Mouse (Mus musculus) midbrain, embryonic 14.5 days (tissue): ENCODE data around the gene Gnai2. TPM values are rescaled to one million over a fixed set of nuclear protein-coding genes. Genes with fewer than 3 reads are reported as not detected.

Source experiments
- ATAC-seq: fragments of 200-750 bp; cut with Nextera tagmentation; 2 replicates; pipeline ENCODE4 v1.8.0; 2017; ENCODE audit warnings: moderate number of reproducible peaks, moderate library complexity; ENCODE audit not compliant: low FRiP score, low TSS enrichment
- DNase-seq: peaks from one replicate; pipeline ENCODE4 v3.0.0-alpha.2; 2015
- H3K27ac ChIP-seq: fragments of 300-500 bp; sonication (generic); replicated peaks from 2 replicates; pipeline ENCODE4 v1.5.1; 2014; ENCODE audit warnings: mild to moderate bottlenecking, low read depth, low read length, moderate library complexity
- H3K27me3 ChIP-seq: fragments of 300-500 bp; sonication (generic); 2 replicates; pipeline ENCODE4 v1.6.1; 2014; ENCODE audit warnings: low read length, control low read depth, mixed read lengths; ENCODE audit not compliant: control insufficient read depth, insufficient read depth
- H3K36me3 ChIP-seq: fragments of 300-500 bp; sonication (generic); 2 replicates; pipeline ENCODE4 v1.6.1; 2014; ENCODE audit warnings: low read length, control low read depth; ENCODE audit not compliant: control insufficient read depth, insufficient read depth
- H3K4me1 ChIP-seq: fragments of 300-500 bp; sonication (generic); 2 replicates; pipeline ENCODE4 v1.6.1; 2014; ENCODE audit warnings: mild to moderate bottlenecking, antibody characterized with exemption, low read length, control low read depth; ENCODE audit not compliant: control insufficient read depth, insufficient read depth
- H3K4me2 ChIP-seq: fragments of 300-500 bp; sonication (generic); 2 replicates; pipeline ENCODE4 v1.6.1; 2014; ENCODE audit warnings: mild to moderate bottlenecking, low read length, moderate library complexity
- H3K4me3 ChIP-seq: fragments of 300-500 bp; sonication (generic); replicated peaks from 2 replicates; pipeline ENCODE4 v1.5.1; 2014; ENCODE audit warnings: low read depth, low read length
- H3K9ac ChIP-seq: fragments of 300-500 bp; sonication (generic); replicated peaks from 2 replicates; pipeline ENCODE4 v1.6.1; 2014; ENCODE audit warnings: mild to moderate bottlenecking, low read length, moderate library complexity
- H3K9me3 ChIP-seq: fragments of 300-500 bp; sonication (generic); 2 replicates; pipeline ENCODE4 v1.6.1; 2016; ENCODE audit warnings: low read length, control low read depth, mixed read lengths; ENCODE audit not compliant: control insufficient read depth
- WGBS: fragments of 180-500 bp; shearing (Covaris S2); extraction: QIAGEN DNeasy Blood & Tissue Kit; methylation state at CpG from one replicate; pipeline ENCODE4 v1.1.7; 2014; 5-methylcytosine and 5-hydroxymethylcytosine counted together
- polyA plus RNA-seq: library from polyadenylated mRNA; unstranded; fragments of >200 nt; fragmentation: Nextera tagmentation; extraction: Ambion mirVana; gene quantifications from 2 replicates; pipeline ENCODE4 v1.2.1, GENCODE M21; 2014

Gene Gnai2
- polyA plus RNA-seq, 1 experiment from 2014 or later = 326 TPM

DNA sequence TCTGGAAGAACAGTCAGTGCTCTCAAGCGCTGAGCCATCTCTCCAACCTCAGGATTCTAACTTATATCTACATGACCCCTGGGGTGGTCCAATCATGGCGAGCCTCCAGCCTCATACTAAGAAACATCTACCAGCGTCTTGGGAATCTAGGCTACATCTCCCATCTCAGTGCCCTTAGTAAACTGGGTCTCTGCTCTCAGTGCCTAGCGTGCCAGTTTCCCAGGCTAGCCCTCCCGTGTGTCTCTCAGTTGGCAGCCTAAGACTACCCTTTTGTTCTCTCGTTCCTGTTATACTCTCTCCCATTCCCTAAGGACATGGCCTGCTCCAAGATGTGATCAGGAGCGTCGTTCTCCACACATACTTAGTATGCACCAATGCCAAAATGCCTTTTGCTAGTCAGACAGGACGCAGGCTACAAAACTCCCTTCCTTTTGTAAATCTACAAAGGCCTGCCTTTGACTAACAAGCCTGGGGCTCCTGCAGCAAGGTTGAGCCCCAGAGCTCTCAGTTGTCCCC lies 3.8 kb downstream of the Gnai2 start:
- no peak for DNase-seq
- WGBS = 17% methylated on average over 9 of the region's 9 CpGs
- no peak for ATAC-seq
- Histone ChIP-seq H3K4me3 (peak overlapping the region; percentile 80; the same call in 1 of the 2 replicates), H3K27me3 (no peaks in the 10 kb centered on the region), H3K36me3 (0 out of 2 replicates have a peak, but pooled peaks cover 3% of the 10 kb centered on the region), H3K4me1 (peaks cover 77% of the 10 kb centered on the region), H3K9me3 (no peaks in the 10 kb centered on the region), H3K4me2 (peak overlapping the region; percentile 85), H3K27ac (peak overlapping the region; percentile 99), H3K9ac (peak overlapping the region; percentile 84)

DNA sequence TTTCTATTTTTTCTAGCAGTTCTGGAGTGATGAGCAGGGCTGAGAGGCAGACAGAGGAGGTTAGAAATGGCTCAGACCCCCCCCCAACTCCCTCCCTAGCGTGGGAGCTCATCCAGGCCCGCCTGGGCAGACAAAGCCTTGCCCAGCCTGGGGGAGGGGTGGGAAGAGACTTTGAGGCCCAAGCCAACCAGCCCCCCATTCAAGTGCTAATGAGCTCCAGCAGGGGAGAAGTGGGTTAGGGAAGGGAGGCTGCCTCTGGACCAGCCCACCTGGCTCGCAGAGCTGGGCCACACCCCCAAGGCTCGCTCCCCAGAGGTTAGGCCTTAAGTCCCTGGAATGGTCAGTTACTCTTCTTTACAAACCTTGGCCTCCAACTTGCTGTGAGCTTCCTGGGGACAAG lies 4.6 kb downstream of the Gnai2 start:
- Histone ChIP-seq H3K9ac (peak overlapping the region; percentile 51), H3K36me3 (peaks cover 3% of the 10 kb centered on the region), H3K4me2 (peak overlapping the region; percentile 85), H3K9me3 (no peaks in the 10 kb centered on the region), H3K4me1 (peaks cover 76% of the 10 kb centered on the region), H3K27ac (peak overlapping the region; percentile 99), H3K4me3 (peak overlapping the region; percentile 17; the same call in 1 of the 2 replicates), H3K27me3 (no peaks in the 10 kb centered on the region)
- ATAC-seq = peak; percentile 37
- 0% methylated on average over 4 of the region's 4 CpGs for WGBS
- DNase-seq = peak; percentile 87

DNA sequence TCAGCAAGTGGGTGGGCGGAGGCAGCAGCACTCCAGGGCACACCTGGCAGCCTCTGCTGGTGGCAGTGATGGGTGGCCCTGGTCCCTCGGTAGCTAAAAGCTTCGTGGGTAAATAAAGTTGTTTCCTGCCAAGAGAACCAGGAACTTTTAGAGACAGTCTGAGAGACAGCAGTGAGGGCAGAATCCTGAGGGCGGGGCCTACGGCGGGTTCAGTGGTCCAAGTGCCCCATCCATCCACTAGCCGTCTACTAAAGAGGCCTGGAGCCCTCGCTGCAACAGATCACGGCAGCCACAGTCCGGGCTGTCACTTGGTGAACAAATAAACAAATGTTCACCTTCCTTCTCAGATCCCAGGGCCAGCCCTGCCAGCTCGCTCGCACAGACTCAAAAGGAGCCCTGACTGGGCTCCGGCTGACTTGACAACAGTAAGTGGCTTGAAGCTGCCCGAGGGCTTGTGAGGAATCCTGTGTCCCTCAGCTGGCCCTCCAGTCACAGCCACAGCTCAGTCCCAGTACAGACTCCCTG lies 5.2 kb downstream of the Gnai2 start:
- ATAC-seq = peak; percentile 24; the same call in 1 of the 2 replicates
- WGBS = 3% methylated on average over 14 of the region's 14 CpGs
- H3K36me3 ChIP-seq = peaks cover 9% of the 10 kb centered on the region

DNA sequence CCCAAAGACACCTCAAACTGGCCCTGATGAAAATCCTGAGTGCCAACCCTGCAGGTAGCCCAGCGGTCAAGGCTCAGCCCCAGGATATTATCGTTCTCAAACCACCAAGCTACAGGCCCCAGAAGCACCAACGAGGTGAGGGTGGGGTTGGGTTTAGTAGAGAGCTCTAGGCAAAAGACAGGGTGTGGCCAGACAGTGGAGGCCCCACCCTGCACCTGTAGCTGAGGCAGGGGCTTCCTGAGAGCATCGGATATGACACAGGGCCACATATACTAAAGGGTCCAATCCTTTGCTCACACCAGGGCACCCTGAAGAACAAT lies 5.8 kb downstream of the Gnai2 start:
- WGBS = 15% methylated on average over 4 of the region's 4 CpGs
- no peak for DNase-seq
- Histone ChIP-seq H3K4me1 (peaks cover 83% of the 10 kb centered on the region), H3K9me3 (no peaks in the 10 kb centered on the region), H3K4me2 (peak overlapping the region; percentile 85), H3K9ac (peak overlapping the region; percentile 51; the same call in 1 of the 2 replicates), H3K27ac (peak overlapping the region; percentile 99), H3K4me3 (0 out of 2 replicates have a peak overlapping the region, but pooled peaks have one; percentile 8), H3K36me3 (peaks cover 11% of the 10 kb centered on the region), H3K27me3 (no peaks in the 10 kb centered on the region)
- no peak for ATAC-seq

More for the DNA sequence above, 5.2 kb downstream of the Gnai2 start:
- Histone ChIP-seq H3K4me1 (peaks cover 82% of the 10 kb centered on the region), H3K9ac (peak overlapping the region; percentile 51), H3K27ac (peak overlapping the region; percentile 99), H3K9me3 (no peaks in the 10 kb centered on the region), H3K4me3 (peak overlapping the region; percentile 17), H3K27me3 (no peaks in the 10 kb centered on the region), H3K4me2 (peak overlapping the region; percentile 85)
- DNase-seq = peak; percentile 70

DNA sequence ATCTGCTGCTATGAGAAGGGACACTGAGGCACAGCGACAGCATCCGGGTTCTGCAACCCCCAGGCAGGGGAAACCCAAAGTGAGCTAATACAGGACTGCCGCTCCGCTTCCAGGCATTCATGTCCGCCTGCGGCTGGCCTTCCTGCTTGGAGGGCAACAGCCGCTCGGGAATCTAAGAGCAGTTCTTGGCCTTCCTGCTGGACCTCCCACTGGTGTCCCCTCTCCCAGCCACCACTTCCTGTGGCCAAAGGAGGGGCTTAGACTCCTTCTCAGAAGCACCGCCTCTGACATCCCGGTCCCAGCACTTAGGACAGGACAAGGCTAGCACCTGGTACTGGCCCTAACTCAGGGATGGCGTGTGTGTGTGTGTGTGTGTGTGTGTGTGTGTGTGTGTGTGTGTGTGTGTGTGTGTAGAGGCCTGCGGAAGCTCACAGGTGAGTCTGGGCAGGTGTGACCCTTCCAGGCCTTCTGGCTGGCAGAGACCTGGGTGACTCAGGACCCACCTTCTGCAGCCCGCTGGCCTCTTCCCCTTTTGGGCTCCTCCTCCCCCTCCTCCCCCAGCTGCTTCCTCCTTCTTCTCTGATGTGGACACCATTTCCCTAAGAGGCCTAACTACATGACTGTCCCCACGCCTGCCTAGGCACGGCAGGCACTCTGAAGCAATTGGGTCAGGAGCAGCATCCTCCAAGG lies 6.3 kb downstream of the Gnai2 start:
- 0 out of 2 replicates have a peak overlapping the region, but pooled peaks have one; percentile 8 for H3K4me3 ChIP-seq
- no peaks in the 10 kb centered on the region for H3K9me3 ChIP-seq
- H3K27ac ChIP-seq = peak overlapping the region; percentile 99
- H3K36me3 ChIP-seq = peaks cover 11% of the 10 kb centered on the region
- WGBS = 28% methylated on average over 15 of the region's 15 CpGs
- peak overlapping the region; percentile 85 for H3K4me2 ChIP-seq
- peak overlapping the region; percentile 56; the same call in 1 of the 2 replicates for H3K9ac ChIP-seq
- ATAC-seq = no peak
- H3K4me1 ChIP-seq = peaks cover 82% of the 10 kb centered on the region
- no peaks in the 10 kb centered on the region for H3K27me3 ChIP-seq
- no peak for DNase-seq

DNA sequence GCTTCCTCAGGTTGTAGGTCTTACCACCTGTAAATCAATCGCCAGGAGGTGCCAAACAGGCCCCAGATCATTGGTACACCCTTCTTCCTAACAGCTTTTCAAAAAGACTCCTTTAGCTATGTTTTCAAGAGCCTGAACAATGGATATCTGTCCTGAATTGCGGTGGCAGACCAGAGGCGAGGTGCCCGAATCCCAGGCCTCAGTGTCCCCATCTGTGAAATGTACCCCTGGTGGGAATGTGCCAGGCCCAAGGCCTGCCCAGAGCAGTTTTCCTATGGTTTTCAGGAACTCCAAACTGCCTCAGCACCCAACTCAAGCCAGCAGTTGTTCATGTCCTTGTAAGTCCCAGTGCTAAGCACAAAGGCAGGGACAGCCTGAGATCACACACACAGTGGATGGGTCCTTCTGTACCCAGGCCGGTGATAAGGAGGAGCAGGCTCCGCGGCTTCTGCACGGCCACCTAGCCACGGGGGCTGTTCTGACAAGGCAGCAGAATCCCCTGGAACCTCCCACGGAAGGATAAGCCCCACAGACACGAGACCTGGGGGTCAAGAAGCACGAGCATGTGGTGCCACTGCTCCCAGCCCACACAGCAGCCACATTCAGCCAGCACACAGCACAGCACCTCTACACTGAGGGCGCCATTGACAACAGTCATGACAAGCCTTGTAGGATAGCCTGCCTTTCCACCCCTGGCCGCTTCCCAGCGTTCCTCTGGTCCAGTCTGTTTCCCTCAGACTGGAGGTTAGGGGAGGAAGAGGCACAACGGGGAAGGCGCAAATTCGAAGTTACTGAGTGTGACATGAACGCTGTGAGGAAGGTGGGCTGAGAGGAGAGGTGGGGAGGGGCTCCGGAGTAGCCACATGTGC lies 7.5 kb downstream of the Gnai2 start:
- Histone ChIP-seq H3K4me2 (peak overlapping the region; percentile 85), H3K9ac (peak overlapping the region; percentile 56), H3K27me3 (no peaks in the 10 kb centered on the region), H3K4me3 (no peak overlapping the region), H3K9me3 (no peaks in the 10 kb centered on the region), H3K4me1 (peaks cover 74% of the 10 kb centered on the region), H3K27ac (peak overlapping the region; percentile 99), H3K36me3 (peaks cover 14% of the 10 kb centered on the region)
- no peak for DNase-seq
- 9% methylated on average over 20 of the region's 20 CpGs for WGBS
- ATAC-seq = no peak

DNA sequence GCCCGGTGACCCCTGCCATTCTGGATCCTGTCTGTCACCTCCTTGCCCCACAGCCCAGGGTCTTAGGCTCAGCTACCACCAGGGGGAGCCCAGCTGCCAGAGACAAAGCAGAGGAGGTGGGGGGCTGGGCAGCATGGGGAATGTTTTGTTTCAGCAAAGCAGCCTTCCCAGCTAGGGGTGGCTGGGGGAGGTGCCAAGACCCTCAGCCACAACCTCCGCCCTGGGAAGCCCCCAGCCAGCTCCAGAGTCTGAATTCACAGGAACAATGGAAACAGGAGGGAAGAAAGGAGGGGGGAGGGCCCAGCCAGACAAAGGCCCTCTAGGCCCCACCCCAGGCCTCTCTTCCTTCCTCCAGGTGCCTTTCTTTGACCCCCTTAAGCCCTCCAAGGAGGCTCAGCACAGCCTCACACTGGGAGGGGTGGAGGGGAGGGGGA lies 8.3 kb downstream of the Gnai2 start:
- peak overlapping the region; percentile 20 for H3K4me3 ChIP-seq
- peak; percentile 95 for DNase-seq
- no peaks in the 10 kb centered on the region for H3K27me3 ChIP-seq
- peak overlapping the region; percentile 85 for H3K4me2 ChIP-seq
- peak overlapping the region; percentile 56 for H3K9ac ChIP-seq
- no peaks in the 10 kb centered on the region for H3K9me3 ChIP-seq
- 0% methylated on average over 2 of the region's 2 CpGs for WGBS
- peaks cover 19% of the 10 kb centered on the region for H3K36me3 ChIP-seq
- peak overlapping the region; percentile 99 for H3K27ac ChIP-seq
- ATAC-seq = peak; percentile 77
- H3K4me1 ChIP-seq = peaks cover 66% of the 10 kb centered on the region

DNA sequence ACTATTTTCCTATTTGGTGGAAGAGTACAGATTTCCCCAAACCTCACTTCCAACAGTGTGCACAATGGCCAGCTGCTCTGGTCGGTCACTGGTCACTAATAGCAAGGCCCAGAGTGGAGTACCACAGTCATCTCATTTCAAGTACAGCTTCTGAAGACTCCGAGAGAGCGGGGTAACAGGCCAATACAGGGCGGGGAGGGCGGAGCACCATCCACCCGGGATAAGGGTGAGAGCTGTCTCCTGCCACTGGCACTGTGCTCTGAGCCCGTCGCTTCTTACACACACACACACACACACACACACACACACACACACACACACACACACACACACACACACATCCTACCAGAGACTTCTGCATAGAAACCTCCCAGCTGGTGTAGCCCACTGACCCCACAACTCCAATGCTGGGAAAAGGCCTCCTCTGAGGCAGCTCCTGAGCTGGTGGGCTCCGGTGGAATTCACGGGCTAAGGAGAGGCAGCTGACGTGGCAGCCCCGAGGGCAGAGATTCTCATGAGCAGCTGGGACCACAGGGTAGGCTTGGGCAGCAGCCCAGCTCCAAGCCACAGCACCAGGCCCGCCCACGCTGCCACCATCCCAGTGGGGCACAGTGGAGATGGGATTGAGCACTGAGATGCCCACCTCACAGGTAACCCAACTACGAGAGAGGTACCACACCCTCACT lies 8.9 kb downstream of the Gnai2 start:
- ATAC-seq = peak; percentile 7
- Histone ChIP-seq H3K9ac (peak overlapping the region; percentile 56), H3K27ac (peak overlapping the region; percentile 99), H3K4me3 (peak overlapping the region; percentile 20), H3K36me3 (peaks cover 19% of the 10 kb centered on the region), H3K4me2 (peak overlapping the region; percentile 85), H3K9me3 (no peaks in the 10 kb centered on the region), H3K4me1 (peaks cover 61% of the 10 kb centered on the region), H3K27me3 (no peaks in the 10 kb centered on the region)
- peak; percentile 79 for DNase-seq
- 23% methylated on average over 15 of the region's 15 CpGs for WGBS
